Comparison of ENCODE assay signal across 8 mouse cellular contexts in the genomic region with DNA sequence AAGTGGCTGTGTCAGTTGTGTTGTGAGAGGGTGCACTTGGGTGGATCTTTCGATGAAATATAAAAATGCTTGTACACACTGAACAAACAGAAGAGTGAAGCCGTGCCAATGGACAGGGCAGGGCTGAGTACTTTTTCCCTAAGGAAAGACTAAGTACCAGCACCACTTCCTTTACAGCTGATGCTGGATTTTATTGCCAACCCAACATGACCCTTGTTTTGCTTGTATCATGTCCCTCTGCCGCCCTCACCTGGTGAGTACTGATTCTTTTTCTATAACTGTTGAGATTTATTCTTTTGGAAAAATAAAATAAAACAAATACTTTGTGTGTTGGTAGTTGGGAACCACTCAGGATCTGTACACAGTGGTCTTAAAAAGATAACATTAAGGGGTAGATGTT.
A peak's percentile ranks its signal among the peaks of the same experiment; 100 is the strongest.
DNase-seq lines count a peak whose midpoint lies in the region; ATAC-seq and TF ChIP-seq lines count a peak whose summit lies in the region.

No protein-coding gene starts in this region.

- H3K9me3 ChIP-seq in liver, postnatal 0 days (ENCODE audit: low read length), result no peaks in the 10 kb centered on the region
- H3K9me3 ChIP-seq in embryonic facial prominence, embryonic 10.5 days, result no peaks in the 10 kb centered on the region
- no peaks in the 10 kb centered on the region for H3K9me3 ChIP-seq in limb, embryonic 10.5 days (replicated peaks)

- no peak for TF ChIP-seq POLR2A in cerebellum, adult 2 months (IDR thresholded peaks at IDR 0.05; ENCODE audit: borderline replicate concordance, insufficient read depth, low read length)
- no peak for TF ChIP-seq POLR2A in liver, adult 2 months (IDR thresholded peaks at IDR 0.05; ENCODE audit: extremely low read depth, insufficient read depth, low read length)

- H3K79me2 ChIP-seq in liver, adult 2 months (ENCODE audit: control insufficient read depth, insufficient read depth, low read length), result no peaks in the 10 kb centered on the region

- H3K4me3 ChIP-seq in cerebellum, adult 2 months (replicated peaks; ENCODE audit: insufficient read depth, low read depth, low read length), result no peak overlapping the region
- no peak overlapping the region for H3K4me3 ChIP-seq in liver, adult 2 months (ENCODE audit: insufficient read depth, low read depth, low read length)
- H3K4me3 ChIP-seq in liver, postnatal 0 days (ENCODE audit: low read depth, low read length), result no peak overlapping the region
- H3K4me3 ChIP-seq in embryonic facial prominence, embryonic 10.5 days, result no peak overlapping the region
- H3K4me3 ChIP-seq in limb, embryonic 10.5 days, result no peak overlapping the region

- H3K9ac ChIP-seq in liver, adult 2 months (ENCODE audit: low read depth, low read length), result no peak overlapping the region
- H3K9ac ChIP-seq in liver, postnatal 0 days (replicated peaks), result no peak overlapping the region

- DNase-seq in cerebellum, postnatal 10 days, result peak; percentile 45 to 67
- DNase-seq in cerebellum, adult 2 months, result no peak
- peak; percentile 4 for DNase-seq in liver, adult 2 months (ENCODE audit: extremely low read depth, low read depth, low spot score)
- no peak for DNase-seq in liver, postnatal 0 days
- peak; percentile 27 for DNase-seq in embryonic facial prominence, embryonic 10.5 days (ENCODE audit: low spot score)
- DNase-seq in limb, embryonic 10.5 days (ENCODE audit: low spot score), result peak; percentile 33
- no peak for DNase-seq in thymus, postnatal 4 days
- no peak for DNase-seq in heart, adult 8-10 months (ENCODE audit: low spot score)

- 63% methylated on average over 3 of the region's 3 CpGs for WGBS in cerebellum, adult 2 months
- WGBS in liver, adult 2 months, result 56% methylated on average over 3 of the region's 3 CpGs
- 54% methylated on average over 3 of the region's 3 CpGs for WGBS in liver, postnatal 0 days (ENCODE audit: insufficient replicate concordance)
- 70% methylated on average over 3 of the region's 3 CpGs for WGBS in embryonic facial prominence, embryonic 10.5 days
- 75% methylated on average over 3 of the region's 3 CpGs for WGBS in limb, embryonic 10.5 days

- no peak for TF ChIP-seq CTCF in cerebellum, adult 2 months (IDR thresholded peaks at IDR 0.05; ENCODE audit: borderline replicate concordance, insufficient read depth, low read depth, low read length)
- no peak for TF ChIP-seq CTCF in liver, adult 2 months (IDR thresholded peaks at IDR 0.05; ENCODE audit: low read depth, low read length)
- TF ChIP-seq CTCF in liver, postnatal 0 days (IDR thresholded peaks at IDR 0.05; ENCODE audit: low read depth), result no peak

- no peaks in the 10 kb centered on the region for H3K4me1 ChIP-seq in cerebellum, adult 2 months (ENCODE audit: control insufficient read depth, insufficient read depth, low read length)
- H3K4me1 ChIP-seq in liver, adult 2 months (ENCODE audit: control insufficient read depth, insufficient read depth, low read length), result no peaks in the 10 kb centered on the region
- no peaks in the 10 kb centered on the region for H3K4me1 ChIP-seq in liver, postnatal 0 days (ENCODE audit: insufficient read depth)
- no peaks in the 10 kb centered on the region for H3K4me1 ChIP-seq in embryonic facial prominence, embryonic 10.5 days
- no peaks in the 10 kb centered on the region for H3K4me1 ChIP-seq in limb, embryonic 10.5 days

- TF ChIP-seq EP300 in liver, postnatal 0 days (IDR thresholded peaks at IDR 0.05; ENCODE audit: low read depth), result no peak

- H3K36me3 ChIP-seq in liver, adult 2 months (ENCODE audit: control insufficient read depth, insufficient read depth, low read length), result no peaks in the 10 kb centered on the region
- no peaks in the 10 kb centered on the region for H3K36me3 ChIP-seq in liver, postnatal 0 days (replicated peaks; ENCODE audit: insufficient read depth, low read length)
- H3K36me3 ChIP-seq in embryonic facial prominence, embryonic 10.5 days (replicated peaks), result no peaks in the 10 kb centered on the region
- no peaks in the 10 kb centered on the region for H3K36me3 ChIP-seq in limb, embryonic 10.5 days

- H3K27ac ChIP-seq in cerebellum, adult 2 months (ENCODE audit: insufficient read depth, low read length), result no peak overlapping the region
- no peak overlapping the region for H3K27ac ChIP-seq in liver, adult 2 months (replicated peaks; ENCODE audit: insufficient read depth, low read depth, low read length)
- H3K27ac ChIP-seq in liver, postnatal 0 days (ENCODE audit: low read depth), result no peak overlapping the region
- no peak overlapping the region for H3K27ac ChIP-seq in embryonic facial prominence, embryonic 10.5 days (replicated peaks)
- H3K27ac ChIP-seq in limb, embryonic 10.5 days, result no peak overlapping the region

- no peaks in the 10 kb centered on the region for H3K27me3 ChIP-seq in cerebellum, adult 2 months (ENCODE audit: control insufficient read depth, insufficient read depth, low read length)
- no peaks in the 10 kb centered on the region for H3K27me3 ChIP-seq in liver, adult 2 months (ENCODE audit: control insufficient read depth, insufficient read depth, low read length)
- H3K27me3 ChIP-seq in liver, postnatal 0 days (ENCODE audit: insufficient read depth, low read length), result no peaks in the 10 kb centered on the region
- H3K27me3 ChIP-seq in embryonic facial prominence, embryonic 10.5 days (replicated peaks; ENCODE audit: low read depth, poor library complexity, severe bottlenecking), result no peaks in the 10 kb centered on the region
- H3K27me3 ChIP-seq in limb, embryonic 10.5 days (ENCODE audit: low read depth, poor library complexity, severe bottlenecking), result no peaks in the 10 kb centered on the region

- ATAC-seq in liver, postnatal 0 days, result no peak

- H3K4me2 ChIP-seq in liver, postnatal 0 days (ENCODE audit: low read depth, low read length), result no peak overlapping the region

Comparison
In these comparisons a context has a peak if more than half of its experiments do, and no peak if none do; other contexts are left out.
1. DNase-seq: peak in cerebellum, postnatal 10 days (2 of 2), liver, adult 2 months (single experiment), embryonic facial prominence, embryonic 10.5 days (single experiment) and limb, embryonic 10.5 days (single experiment); none in cerebellum, adult 2 months (0 of 2), liver, postnatal 0 days (single experiment), thymus, postnatal 4 days (single experiment) and heart, adult 8-10 months (single experiment).